Mouse (Mus musculus): Measurements from ENCODE around the gene Zfp385c. TPM values are rescaled to one million over a fixed set of nuclear protein-coding genes. Genes with fewer than 3 reads are reported as not detected.
A peak's percentile ranks its signal among the peaks of the same experiment; 100 is the strongest.

Zfp385c gene
- polyA plus RNA-seq, 1 experiment from 2014 or later, result not detected

DNA sequence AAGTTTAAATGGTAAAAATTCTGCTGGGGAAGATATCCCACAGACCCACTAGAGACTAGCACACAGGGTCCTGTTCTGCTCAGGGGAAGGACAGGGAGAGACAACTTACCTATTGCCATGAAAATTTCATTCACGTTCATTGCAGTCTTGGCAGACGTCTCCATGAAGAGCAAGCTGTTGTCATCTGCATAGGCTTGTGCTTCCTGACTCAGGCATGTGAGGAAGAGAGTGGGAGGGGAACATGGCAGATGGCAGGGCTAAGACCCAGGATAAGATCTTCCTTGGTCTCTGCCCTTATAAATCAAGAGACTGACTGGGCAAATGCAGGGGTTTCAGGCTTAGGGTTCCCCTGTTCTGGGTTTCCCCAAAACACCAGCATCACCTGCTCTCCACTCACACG is 24.4 kb upstream of the Zfp385c start:
- DNase-seq (ENCODE audit: low read depth, low spot score) (no peak), ATAC-seq (no peak)
- in situ Hi-C loops (cut with MboI; ENCODE audit: low pct_unique_long_range_greater_than_20kb), result loop anchor here (10.0 kb wide), 1 partner anchor 238 kb away; no protein-coding TSS in a partner anchor
- TF ChIP-seq CTCF (IDR thresholded peaks at IDR 0.05), result no peak
- POLR2A ChIA-PET, result interaction anchor here (0.6 kb wide), 1 partner anchor 20 kb away, joined by 4 read pairs; no protein-coding TSS in a partner anchor
- CTCF ChIA-PET, result interaction anchor here (1.4 kb wide), 1 partner anchor 13 kb away, joined by 3 read pairs; the partner anchor contains the start of gene Dhx58
- no peaks in the 10 kb centered on the region for H3K27me3 ChIP-seq

DNA sequence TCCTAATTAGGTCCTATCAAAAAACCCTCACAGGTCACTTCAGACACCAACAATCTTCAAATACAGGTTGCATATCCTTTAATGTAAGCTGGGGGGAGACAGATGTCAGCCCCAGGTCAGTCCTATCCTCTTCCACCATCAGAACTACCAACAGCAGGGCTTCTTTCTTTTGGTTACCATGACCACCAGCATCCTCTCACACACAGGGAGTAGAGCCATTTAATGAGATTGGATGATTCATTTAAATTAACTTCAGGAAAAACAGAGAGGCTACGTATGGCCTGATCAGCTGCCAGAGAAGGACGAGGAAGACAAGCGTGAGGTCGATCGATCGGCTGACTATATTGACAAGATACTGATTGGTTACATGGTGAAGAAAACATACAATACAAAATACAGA is 22.7 kb upstream of the Zfp385c start:
- ATAC-seq (no peak), DNase-seq (ENCODE audit: low read depth, low spot score) (no peak)
- TF ChIP-seq CTCF (IDR thresholded peaks at IDR 0.05), result no peak
- no peaks in the 10 kb centered on the region for H3K27me3 ChIP-seq
- CTCF ChIA-PET, result interaction anchor here (1.2 to 1.7 kb wide), 4 partner anchors 10 to 92 kb away, joined by 4 to 6 read pairs (median 4); no protein-coding TSS in a partner anchor
- POLR2A ChIA-PET, result interaction anchor here (0.7 kb wide), 2 partner anchors 96 to 242 kb away, joined by 3 to 4 read pairs; no protein-coding TSS in a partner anchor
- in situ Hi-C loops (cut with MboI; ENCODE audit: low pct_unique_long_range_greater_than_20kb), result loop anchor here (10.0 kb wide), 1 partner anchor 240 kb away; no protein-coding TSS in a partner anchor

GRCm38 (mm10) chr11:100714534-100714915 is 22.3 kb upstream of the Zfp385c start:
- no peak for ATAC-seq
- POLR2A ChIA-PET, result interaction anchor here (0.6 to 0.7 kb wide), 3 partner anchors 29 to 243 kb away, joined by 3 to 4 read pairs (median 3); no protein-coding TSS in a partner anchor
- no peak for DNase-seq (ENCODE audit: low read depth, low spot score)
- CTCF ChIA-PET, result interaction anchor here (0.9 to 1.7 kb wide), 6 partner anchors 9 to 92 kb away, joined by 3 to 6 read pairs (median 4); partner anchors contain the start of gene Dhx58
- in situ Hi-C loops (cut with MboI; ENCODE audit: low pct_unique_long_range_greater_than_20kb), result loop anchor here (10.0 kb wide), 1 partner anchor 240 kb away; no protein-coding TSS in a partner anchor
- no peak for TF ChIP-seq CTCF (IDR thresholded peaks at IDR 0.05)
- no peaks in the 10 kb centered on the region for H3K27me3 ChIP-seq

- no peaks in the 10 kb centered on the region for H3K27me3 ChIP-seq
- no peak for TF ChIP-seq CTCF (IDR thresholded peaks at IDR 0.05)
- CTCF ChIA-PET, result interaction anchor here (0.9 to 1.7 kb wide), 7 partner anchors 9 to 243 kb away, joined by 3 to 6 read pairs (median 4); partner anchors contain the start of gene Dhx58
- POLR2A ChIA-PET, result interaction anchor here (0.6 kb wide), 2 partner anchors 28 to 248 kb away, joined by 3 to 8 read pairs; no protein-coding TSS in a partner anchor
- ATAC-seq (no peak), DNase-seq (ENCODE audit: low read depth, low spot score) (no peak)
- in situ Hi-C loops (cut with MboI; ENCODE audit: low pct_unique_long_range_greater_than_20kb), result loop anchor here (10.0 kb wide), 1 partner anchor 241 kb away; no protein-coding TSS in a partner anchor
Observed at GRCm38 (mm10) chr11:100713735-100714533, 21.7 kb upstream of the Zfp385c start, which contains the start of gene Hspb9. Gene Hspb9 (plus strand): TSS chr11:100713850.

DNA sequence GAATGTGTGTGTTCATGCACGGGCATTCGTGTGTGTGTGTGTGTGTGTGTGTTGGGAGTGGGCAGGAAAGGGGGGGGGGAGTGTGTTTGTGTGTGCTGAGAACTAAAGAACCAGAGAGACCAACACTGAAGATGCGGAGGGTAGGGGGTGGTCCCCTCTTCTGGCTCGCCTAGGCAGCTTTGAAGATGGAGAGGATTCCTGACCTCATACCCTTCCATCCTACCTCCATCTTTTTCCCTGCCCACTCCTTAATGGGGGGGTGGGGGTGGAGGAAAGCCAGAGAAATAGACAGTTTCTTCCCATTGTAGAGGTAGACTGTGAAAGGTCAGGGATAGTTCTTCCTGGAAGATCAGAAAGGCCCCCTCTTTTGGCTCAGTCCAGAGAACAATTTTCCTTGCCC is 20.9 kb upstream of the Zfp385c start:
- POLR2A ChIA-PET, result no interaction called here
- in situ Hi-C loops (cut with MboI; ENCODE audit: low pct_unique_long_range_greater_than_20kb), result loop anchor here (10.0 kb wide), 1 partner anchor 242 kb away; no protein-coding TSS in a partner anchor
- ATAC-seq (no peak), DNase-seq (ENCODE audit: low read depth, low spot score) (no peak)
- no peaks in the 10 kb centered on the region for H3K27me3 ChIP-seq
- no peak for TF ChIP-seq CTCF (IDR thresholded peaks at IDR 0.05)
- CTCF ChIA-PET, result interaction anchor here (1.0 to 1.7 kb wide), 3 partner anchors 11 to 244 kb away, joined by 3 to 6 read pairs (median 5); no protein-coding TSS in a partner anchor

GRCm38 (mm10) chr11:100711783-100712615 is 19.7 kb upstream of the Zfp385c start, which contains the start of gene Kat2a:
Gene Kat2a (minus strand): TSS chr11:100712465.
- no peak for TF ChIP-seq CTCF (IDR thresholded peaks at IDR 0.05)
- H3K27me3 ChIP-seq, result no peaks in the 10 kb centered on the region
- in situ Hi-C loops (cut with MboI; ENCODE audit: low pct_unique_long_range_greater_than_20kb), result loop anchor here (10.0 kb wide), 1 partner anchor 243 kb away; no protein-coding TSS in a partner anchor
- ChIA-PET CTCF (interaction anchor here (1.0 to 1.7 kb wide), 2 partner anchors 9 to 245 kb away, joined by 3 to 5 read pairs; no protein-coding TSS in a partner anchor), POLR2A (interaction anchor here (0.6 to 1.5 kb wide), 5 partner anchors 8 to 149 kb away, joined by 3 to 6 read pairs (median 4); partner anchors contain the start of gene Dhx58)
- peak; percentile 47 for DNase-seq (ENCODE audit: low read depth, low spot score)
- peak; percentile 66 for ATAC-seq

DNA sequence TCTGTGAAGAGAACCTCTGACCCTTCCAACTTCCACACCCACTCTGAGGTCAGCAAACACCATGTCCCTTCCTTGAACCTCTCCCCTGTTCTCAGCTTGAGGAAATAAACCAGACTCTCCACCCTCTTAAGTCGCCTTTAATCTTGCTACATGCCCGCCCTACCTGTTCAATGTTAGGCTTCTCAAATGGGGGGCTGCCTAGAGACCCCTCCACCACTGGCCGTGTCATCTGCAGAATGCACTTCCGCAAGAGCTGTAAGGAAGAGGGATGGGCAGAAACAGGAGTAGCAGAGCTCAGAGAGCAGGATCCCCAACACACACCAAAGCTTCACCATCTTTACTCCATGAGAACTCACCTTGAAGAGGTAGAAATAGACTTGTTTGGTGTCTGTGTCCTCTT is 18.7 kb upstream of the Zfp385c start:
- ATAC-seq, result no peak
- TF ChIP-seq CTCF (IDR thresholded peaks at IDR 0.05), result no peak
- ChIA-PET POLR2A (interaction anchor here (1.5 kb wide), 1 partner anchor 11 kb away, joined by 3 read pairs; no protein-coding TSS in a partner anchor), CTCF (no interaction called here)
- H3K27me3 ChIP-seq, result no peaks in the 10 kb centered on the region
- DNase-seq (ENCODE audit: low read depth, low spot score), result no peak
- in situ Hi-C loops (cut with MboI; ENCODE audit: low pct_unique_long_range_greater_than_20kb), result loop anchor here (10.0 kb wide), 1 partner anchor 244 kb away; no protein-coding TSS in a partner anchor

GRCm38 (mm10) chr11:100710528-100710927 is 18.3 kb upstream of the Zfp385c start:
- in situ Hi-C loops (cut with MboI; ENCODE audit: low pct_unique_long_range_greater_than_20kb), result loop anchor here (10.0 kb wide), 1 partner anchor 244 kb away; no protein-coding TSS in a partner anchor
- DNase-seq (ENCODE audit: low read depth, low spot score) (no peak), ATAC-seq (no peak)
- TF ChIP-seq CTCF (IDR thresholded peaks at IDR 0.05), result no peak
- H3K27me3 ChIP-seq, result no peaks in the 10 kb centered on the region
- ChIA-PET CTCF (no interaction called here), POLR2A (interaction anchor here (1.5 kb wide), 1 partner anchor 10 kb away, joined by 3 read pairs; no protein-coding TSS in a partner anchor)

- no peak for ATAC-seq
- in situ Hi-C loops (cut with MboI; ENCODE audit: low pct_unique_long_range_greater_than_20kb), result no loop called here
- ChIA-PET CTCF (no interaction called here), POLR2A (no interaction called here)
- no peaks in the 10 kb centered on the region for H3K27me3 ChIP-seq
- no peak for DNase-seq (ENCODE audit: low read depth, low spot score)
- no peak for TF ChIP-seq CTCF (IDR thresholded peaks at IDR 0.05)
Observed at GRCm38 (mm10) chr11:100709201-100709810, 17.1 kb upstream of the Zfp385c start.
